8 mouse cellular contexts compared by ENCODE assay signal in the genomic region with DNA sequence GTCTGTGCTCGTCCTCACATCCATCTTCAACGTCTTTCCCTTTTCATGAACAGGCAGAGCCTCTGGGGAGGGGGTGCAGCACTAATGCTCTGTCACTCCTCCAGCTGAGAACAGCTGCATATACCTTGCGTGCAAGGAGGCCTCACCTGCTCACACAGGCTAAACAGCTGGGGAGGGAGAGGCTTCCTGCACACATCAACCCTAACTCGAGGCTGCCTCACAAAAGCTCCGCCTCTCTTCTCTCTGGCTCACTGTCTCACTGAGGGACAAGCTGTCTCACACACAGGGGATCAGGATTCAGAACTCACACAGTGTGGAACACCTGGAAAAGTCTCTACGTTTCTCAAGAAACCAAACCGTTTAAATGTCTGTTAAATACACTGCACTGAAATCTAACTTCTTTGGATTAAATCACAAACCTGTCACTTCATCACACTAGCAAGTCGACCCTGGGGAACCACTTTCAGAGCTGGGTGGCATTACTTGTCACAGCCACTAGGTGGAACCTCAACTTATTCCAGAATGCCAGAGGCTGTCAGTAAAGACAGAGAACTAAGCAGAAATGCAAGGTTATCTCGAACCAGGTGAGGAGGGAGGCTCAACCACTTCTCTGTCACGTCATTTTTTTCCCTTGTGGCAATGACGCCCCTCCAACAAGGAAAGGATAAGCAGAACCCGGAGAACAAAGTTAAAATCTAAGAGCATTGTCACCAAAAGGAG.
A peak's percentile ranks its signal among the peaks of the same experiment; 100 is the strongest.
DNase-seq lines count a peak whose midpoint lies in the region; ATAC-seq and TF ChIP-seq lines count a peak whose summit lies in the region.

No protein-coding gene starts in this region.

- no peak overlapping the region for H3K9ac ChIP-seq in hindbrain, embryonic 15.5 days
- H3K9ac ChIP-seq in stomach, postnatal 0 days (ENCODE audit: low read length), result no peak overlapping the region

- peak overlapping the region; percentile 30 for H3K4me2 ChIP-seq in hindbrain, embryonic 15.5 days
- no peak overlapping the region for H3K4me2 ChIP-seq in stomach, postnatal 0 days (replicated peaks; ENCODE audit: low read depth)

- WGBS in forebrain, embryonic 10.5 days, result 20% methylated on average over 12 of the region's 12 CpGs
- 15% methylated on average over 12 of the region's 12 CpGs for WGBS in hindbrain, embryonic 15.5 days
- 27% methylated on average over 12 of the region's 12 CpGs for WGBS in stomach, postnatal 0 days

- TF ChIP-seq EP300 in stomach, postnatal 0 days (optimal IDR thresholded peaks at IDR 0.05), result no peak

- H3K36me3 ChIP-seq in forebrain, embryonic 10.5 days (replicated peaks), result peaks cover 5% of the 10 kb centered on the region; the same call in 1 of the 2 replicates
- H3K36me3 ChIP-seq in hindbrain, embryonic 15.5 days, result no peaks in the 10 kb centered on the region
- H3K36me3 ChIP-seq in stomach, postnatal 0 days (ENCODE audit: control insufficient read depth, insufficient read depth, low read length), result no peaks in the 10 kb centered on the region

- H3K27me3 ChIP-seq in forebrain, embryonic 10.5 days (ENCODE audit: poor library complexity, severe bottlenecking), result no peaks in the 10 kb centered on the region
- H3K27me3 ChIP-seq in hindbrain, embryonic 15.5 days, result no peaks in the 10 kb centered on the region
- H3K27me3 ChIP-seq in stomach, postnatal 0 days (ENCODE audit: control insufficient read depth, insufficient read depth, low read length), result no peaks in the 10 kb centered on the region

- peaks cover 71% of the 10 kb centered on the region for H3K4me1 ChIP-seq in forebrain, embryonic 10.5 days
- peaks cover 45% of the 10 kb centered on the region for H3K4me1 ChIP-seq in hindbrain, embryonic 15.5 days (replicated peaks)
- H3K4me1 ChIP-seq in stomach, postnatal 0 days (replicated peaks; ENCODE audit: control insufficient read depth, insufficient read depth), result no peaks in the 10 kb centered on the region

- DNase-seq in ES-CJ7 (ENCODE audit: low read depth, low spot score), result peak; percentile 72
- DNase-seq in adrenal gland, postnatal 36 days, result peak; percentile 46 to 49
- DNase-seq in forebrain, embryonic 10.5 days (ENCODE audit: extremely low spot score, low spot score), result peak; percentile 59
- DNase-seq in layer of hippocampus, postnatal 36 days, result peak; percentile 40 to 43
- peak; percentile 54 for DNase-seq in mesoderm, embryonic 11.5 days (ENCODE audit: low read depth, low spot score)
- DNase-seq in stomach, postnatal 0 days (ENCODE audit: low spot score), result no peak
- DNase-seq in ovary, postnatal 36 days (ENCODE audit: low spot score), result no peak

- H3K9me3 ChIP-seq in forebrain, embryonic 10.5 days, result no peaks in the 10 kb centered on the region
- H3K9me3 ChIP-seq in hindbrain, embryonic 15.5 days, result no peaks in the 10 kb centered on the region
- no peaks in the 10 kb centered on the region for H3K9me3 ChIP-seq in stomach, postnatal 0 days (ENCODE audit: control insufficient read depth, low read length)

- TF ChIP-seq CTCF in stomach, postnatal 0 days (IDR thresholded peaks at IDR 0.05; ENCODE audit: low read depth), result peak; percentile 87

- ATAC-seq in hindbrain, embryonic 15.5 days (ENCODE audit: low FRiP score, low read depth), result peak; percentile 60
- ATAC-seq in stomach, postnatal 0 days (ENCODE audit: low FRiP score, low TSS enrichment), result peak; percentile 38

- peak overlapping the region; percentile 22; the same call in 1 of the 2 replicates for H3K27ac ChIP-seq in forebrain, embryonic 10.5 days
- no peak overlapping the region for H3K27ac ChIP-seq in hindbrain, embryonic 15.5 days (replicated peaks)
- no peak overlapping the region for H3K27ac ChIP-seq in stomach, postnatal 0 days (replicated peaks)

- H3K4me3 ChIP-seq in forebrain, embryonic 10.5 days, result peak overlapping the region; percentile 24; the same call in 1 of the 2 replicates
- H3K4me3 ChIP-seq in hindbrain, embryonic 15.5 days, result no peak overlapping the region
- no peak overlapping the region for H3K4me3 ChIP-seq in stomach, postnatal 0 days (ENCODE audit: low read depth, low read length)

Comparison
In these comparisons a context has a peak if more than half of its experiments do, and no peak if none do; other contexts are left out.
1. DNase-seq: peak in ES-CJ7 (single experiment), adrenal gland, postnatal 36 days (2 of 2), forebrain, embryonic 10.5 days (single experiment), layer of hippocampus, postnatal 36 days (2 of 2) and mesoderm, embryonic 11.5 days (single experiment); none in stomach, postnatal 0 days (single experiment) and ovary, postnatal 36 days (single experiment).